Mouse (Mus musculus): Measurements from ENCODE around the gene Col6a4. TPM values are rescaled to one million over a fixed set of nuclear protein-coding genes. Genes with fewer than 3 reads are reported as not detected.

Gene Col6a4
- polyA plus RNA-seq, 1 experiment from 2014 or later, result not detected

- Histone ChIP-seq H3K4me1 (ENCODE audit: control insufficient read depth, insufficient read depth, low read length) (no peaks in the 10 kb centered on the region), H3K27ac (replicated peaks; ENCODE audit: low read depth, low read length) (no peak overlapping the region), H3K4me2 (ENCODE audit: low read depth, severe bottlenecking) (no peak overlapping the region), H3K9ac (ENCODE audit: low read length) (no peak overlapping the region), H3K4me3 (ENCODE audit: low read depth, low read length) (no peak overlapping the region), H3K9me3 (ENCODE audit: control insufficient read depth, low read length) (no peaks in the 10 kb centered on the region), H3K36me3 (ENCODE audit: control insufficient read depth, insufficient read depth, low read length) (no peaks in the 10 kb centered on the region), H3K27me3 (ENCODE audit: control insufficient read depth, insufficient read depth, low read length) (no peaks in the 10 kb centered on the region)
- 44% methylated on average over 4 of the region's 4 CpGs for WGBS
- DNase-seq (ENCODE audit: low spot score), result peak; percentile 41
- no peak for ATAC-seq (ENCODE audit: insufficient number of reproducible peaks, low FRiP score, low TSS enrichment, low read depth)
Measured at GRCm38 (mm10) chr9:106123599-106123998, 27.0 kb upstream of the Col6a4 start.

DNA sequence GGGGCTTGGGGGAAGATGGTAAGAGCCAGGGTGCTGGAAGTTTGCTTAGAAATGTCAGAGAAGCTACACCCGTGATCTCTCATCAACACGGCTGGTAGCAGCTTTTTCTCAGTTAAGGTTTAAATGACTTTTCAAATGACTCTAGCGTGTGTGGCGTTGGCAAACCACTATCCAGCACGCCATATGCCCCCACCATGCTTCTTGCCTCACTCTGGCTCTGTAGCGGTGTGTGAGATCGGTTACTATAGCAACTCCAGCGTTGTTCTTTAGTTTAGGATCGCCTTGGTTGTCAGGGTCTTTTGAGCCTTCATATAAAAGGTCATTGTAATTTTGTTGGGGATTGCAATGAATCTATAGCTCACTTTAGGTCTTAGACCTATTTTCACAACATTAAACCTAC lies 22.5 kb upstream of the Col6a4 start:
- Histone ChIP-seq H3K36me3 (ENCODE audit: control insufficient read depth, insufficient read depth, low read length) (no peaks in the 10 kb centered on the region), H3K4me1 (ENCODE audit: control insufficient read depth, insufficient read depth, low read length) (no peaks in the 10 kb centered on the region), H3K9ac (ENCODE audit: low read length) (no peak overlapping the region), H3K9me3 (ENCODE audit: control insufficient read depth, low read length) (no peaks in the 10 kb centered on the region), H3K4me2 (ENCODE audit: low read depth, severe bottlenecking) (no peak overlapping the region), H3K27me3 (ENCODE audit: control insufficient read depth, insufficient read depth, low read length) (no peaks in the 10 kb centered on the region), H3K4me3 (ENCODE audit: low read depth, low read length) (no peak overlapping the region), H3K27ac (replicated peaks; ENCODE audit: low read depth, low read length) (no peak overlapping the region)
- ATAC-seq (ENCODE audit: insufficient number of reproducible peaks, low FRiP score, low TSS enrichment, low read depth) (no peak), DNase-seq (ENCODE audit: low spot score) (no peak)
- 79% methylated on average over 9 of the region's 9 CpGs for WGBS

DNA sequence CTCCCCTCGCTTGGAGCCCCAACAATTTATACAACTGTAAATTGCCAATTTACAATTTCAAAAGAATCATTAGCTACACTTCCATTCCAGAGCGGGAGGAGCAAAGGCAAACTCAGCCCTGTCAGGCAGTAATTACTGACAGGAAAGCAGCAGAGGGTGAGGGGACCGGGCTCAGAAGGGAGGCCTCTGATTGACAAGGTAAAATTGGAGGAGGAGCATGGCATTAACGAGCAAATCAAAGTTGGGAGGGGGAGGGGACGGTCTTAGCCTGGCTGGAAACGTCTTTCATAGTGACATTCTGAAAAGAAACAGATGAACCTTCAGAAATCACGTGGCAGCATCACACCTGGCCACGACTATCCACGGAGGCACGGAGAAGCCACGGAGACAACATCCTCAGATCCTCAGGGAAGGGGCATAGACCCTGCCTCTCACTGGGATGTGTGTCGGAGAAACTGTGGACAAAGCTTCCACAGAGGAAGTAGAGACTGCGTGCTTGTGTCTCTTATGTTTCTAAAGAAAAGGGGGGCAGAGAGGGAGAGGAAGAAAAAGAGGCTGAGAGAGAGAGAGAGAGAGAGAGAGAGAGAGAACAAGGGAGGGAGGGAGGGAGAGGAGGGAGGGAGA lies 19.3 kb upstream of the Col6a4 start:
- Histone ChIP-seq H3K27me3 (ENCODE audit: control insufficient read depth, insufficient read depth, low read length) (no peaks in the 10 kb centered on the region), H3K4me2 (ENCODE audit: low read depth, severe bottlenecking) (no peak overlapping the region), H3K9ac (ENCODE audit: low read length) (no peak overlapping the region), H3K27ac (replicated peaks; ENCODE audit: low read depth, low read length) (no peak overlapping the region), H3K4me3 (ENCODE audit: low read depth, low read length) (no peak overlapping the region), H3K36me3 (ENCODE audit: control insufficient read depth, insufficient read depth, low read length) (no peaks in the 10 kb centered on the region), H3K4me1 (ENCODE audit: control insufficient read depth, insufficient read depth, low read length) (no peaks in the 10 kb centered on the region), H3K9me3 (ENCODE audit: control insufficient read depth, low read length) (no peaks in the 10 kb centered on the region)
- DNase-seq (ENCODE audit: low spot score) (no peak), ATAC-seq (ENCODE audit: insufficient number of reproducible peaks, low FRiP score, low TSS enrichment, low read depth) (no peak)
- WGBS, result 32% methylated on average over 13 of the region's 13 CpGs

DNA sequence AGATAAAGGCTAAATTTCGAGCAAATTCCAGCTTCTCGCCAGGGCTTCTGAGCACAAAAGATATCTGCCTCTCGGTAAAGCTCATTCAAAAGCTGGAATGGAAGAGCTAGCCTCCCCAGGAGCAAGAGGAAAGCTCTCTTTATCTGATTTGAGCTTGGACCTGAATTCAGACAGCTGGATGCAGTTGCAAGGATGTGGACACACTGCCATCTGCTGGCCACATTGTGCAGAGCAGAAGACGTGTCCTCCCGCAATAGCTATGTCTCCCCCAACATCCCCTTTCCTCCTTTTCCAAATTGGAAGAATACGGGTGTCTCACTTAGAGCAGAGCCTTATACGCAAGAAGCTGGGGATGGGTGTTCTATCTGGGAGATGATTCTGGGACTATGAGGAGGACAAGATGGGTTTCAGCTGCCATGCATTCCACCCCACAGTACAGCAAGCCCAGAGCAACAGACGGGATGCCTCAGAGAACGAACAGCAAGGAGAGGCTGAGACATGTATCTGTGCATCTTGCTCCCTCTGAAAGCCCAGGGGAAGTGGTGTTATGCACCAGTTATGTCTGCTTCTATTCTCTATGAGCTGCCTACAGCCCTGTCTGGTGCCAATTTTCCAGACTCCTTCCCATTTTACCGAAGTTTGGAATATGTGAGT lies 16.3 kb upstream of the Col6a4 start:
- no peak overlapping the region for H3K27ac ChIP-seq (replicated peaks; ENCODE audit: low read depth, low read length)
- no peak overlapping the region for H3K4me3 ChIP-seq (ENCODE audit: low read depth, low read length)
- no peak overlapping the region for H3K4me2 ChIP-seq (ENCODE audit: low read depth, severe bottlenecking)
- H3K4me1 ChIP-seq (ENCODE audit: control insufficient read depth, insufficient read depth, low read length), result no peaks in the 10 kb centered on the region
- no peaks in the 10 kb centered on the region for H3K36me3 ChIP-seq (ENCODE audit: control insufficient read depth, insufficient read depth, low read length)
- H3K27me3 ChIP-seq (ENCODE audit: control insufficient read depth, insufficient read depth, low read length), result no peaks in the 10 kb centered on the region
- ATAC-seq (ENCODE audit: insufficient number of reproducible peaks, low FRiP score, low TSS enrichment, low read depth) (no peak), DNase-seq (ENCODE audit: low spot score) (peak; percentile 86)
- no peaks in the 10 kb centered on the region for H3K9me3 ChIP-seq (ENCODE audit: control insufficient read depth, low read length)
- H3K9ac ChIP-seq (ENCODE audit: low read length), result no peak overlapping the region
- WGBS, result 34% methylated on average over 10 of the region's 10 CpGs

DNA sequence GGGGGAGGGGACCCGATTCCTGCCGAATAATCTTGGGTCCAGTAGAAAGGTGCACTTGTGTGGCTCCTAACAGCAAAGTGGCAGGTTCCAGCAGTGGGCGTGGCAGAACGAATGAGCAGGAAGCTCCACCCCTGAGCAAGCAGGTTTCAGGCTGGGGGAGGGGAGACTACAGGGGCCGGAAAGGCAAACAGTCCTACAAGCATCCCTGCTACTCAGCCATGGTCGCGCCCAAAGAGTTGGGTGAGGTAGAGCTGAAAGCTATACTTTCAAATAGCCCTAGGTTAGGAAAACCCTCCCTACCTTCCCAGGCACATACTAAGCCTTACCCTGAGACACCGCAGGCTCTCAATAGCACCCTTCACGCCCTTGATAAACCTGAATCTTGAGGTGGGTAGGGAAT lies 9.7 kb upstream of the Col6a4 start:
- H3K4me1 ChIP-seq (ENCODE audit: control insufficient read depth, insufficient read depth, low read length), result no peaks in the 10 kb centered on the region
- no peaks in the 10 kb centered on the region for H3K27me3 ChIP-seq (ENCODE audit: control insufficient read depth, insufficient read depth, low read length)

GRCm38 (mm10) chr9:106104401-106104800 lies 7.8 kb upstream of the Col6a4 start:
- no peak for ATAC-seq (ENCODE audit: insufficient number of reproducible peaks, low FRiP score, low TSS enrichment, low read depth)
- H3K9ac ChIP-seq (ENCODE audit: low read length), result no peak overlapping the region
- no peak for DNase-seq (ENCODE audit: low spot score)
- no peaks in the 10 kb centered on the region for H3K9me3 ChIP-seq (ENCODE audit: control insufficient read depth, low read length)
- no peaks in the 10 kb centered on the region for H3K4me1 ChIP-seq (ENCODE audit: control insufficient read depth, insufficient read depth, low read length)
- H3K4me2 ChIP-seq (ENCODE audit: low read depth, severe bottlenecking), result no peak overlapping the region
- H3K4me3 ChIP-seq (ENCODE audit: low read depth, low read length), result no peak overlapping the region
- 87% methylated on average over 7 of the region's 7 CpGs for WGBS
- no peak overlapping the region for H3K27ac ChIP-seq (replicated peaks; ENCODE audit: low read depth, low read length)
- H3K27me3 ChIP-seq (ENCODE audit: control insufficient read depth, insufficient read depth, low read length), result no peaks in the 10 kb centered on the region
- H3K36me3 ChIP-seq (ENCODE audit: control insufficient read depth, insufficient read depth, low read length), result no peaks in the 10 kb centered on the region

More for the DNA sequence above, 9.7 kb upstream of the Col6a4 start:
- 80% methylated on average over 9 of the region's 9 CpGs for WGBS
- DNase-seq (ENCODE audit: low spot score), result no peak
- Histone ChIP-seq H3K9ac (ENCODE audit: low read length) (no peak overlapping the region), H3K4me3 (ENCODE audit: low read depth, low read length) (no peak overlapping the region), H3K27ac (replicated peaks; ENCODE audit: low read depth, low read length) (no peak overlapping the region), H3K4me2 (ENCODE audit: low read depth, severe bottlenecking) (no peak overlapping the region), H3K9me3 (ENCODE audit: control insufficient read depth, low read length) (no peaks in the 10 kb centered on the region), H3K36me3 (ENCODE audit: control insufficient read depth, insufficient read depth, low read length) (no peaks in the 10 kb centered on the region)
- no peak for ATAC-seq (ENCODE audit: insufficient number of reproducible peaks, low FRiP score, low TSS enrichment, low read depth)

DNA sequence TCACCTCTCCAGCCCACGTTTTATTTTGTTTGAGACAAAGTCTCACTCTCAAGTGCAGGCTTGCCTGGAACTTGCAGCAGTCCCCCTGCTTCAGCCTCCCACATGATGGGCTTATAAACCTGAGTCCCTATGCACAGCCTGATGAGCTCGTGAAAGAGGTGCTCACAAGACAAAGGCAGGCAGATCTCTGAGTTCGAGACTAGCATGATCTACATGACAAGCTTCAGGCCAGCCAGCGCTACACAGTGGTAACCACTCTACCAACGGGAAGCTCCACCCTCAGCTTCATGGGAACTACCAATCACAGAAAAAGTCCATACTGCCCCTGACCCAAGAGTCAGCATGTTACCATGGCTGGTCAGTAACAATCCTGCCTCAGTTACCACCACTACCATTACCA lies 4.6 kb upstream of the Col6a4 start:
- H3K27me3 ChIP-seq (ENCODE audit: control insufficient read depth, insufficient read depth, low read length), result no peaks in the 10 kb centered on the region
- H3K4me2 ChIP-seq (ENCODE audit: low read depth, severe bottlenecking), result no peak overlapping the region
- H3K36me3 ChIP-seq (ENCODE audit: control insufficient read depth, insufficient read depth, low read length), result no peaks in the 10 kb centered on the region
- H3K4me1 ChIP-seq (ENCODE audit: control insufficient read depth, insufficient read depth, low read length), result no peaks in the 10 kb centered on the region
- H3K9ac ChIP-seq (ENCODE audit: low read length), result no peak overlapping the region
- ATAC-seq (ENCODE audit: insufficient number of reproducible peaks, low FRiP score, low TSS enrichment, low read depth) (no peak), DNase-seq (ENCODE audit: low spot score) (no peak)
- no peak overlapping the region for H3K27ac ChIP-seq (replicated peaks; ENCODE audit: low read depth, low read length)
- 72% methylated on average over 5 of the region's 5 CpGs for WGBS
- no peaks in the 10 kb centered on the region for H3K9me3 ChIP-seq (ENCODE audit: control insufficient read depth, low read length)
- H3K4me3 ChIP-seq (ENCODE audit: low read depth, low read length), result no peak overlapping the region

- no peak for ATAC-seq (ENCODE audit: insufficient number of reproducible peaks, low FRiP score, low TSS enrichment, low read depth)
- Histone ChIP-seq H3K27me3 (ENCODE audit: control insufficient read depth, insufficient read depth, low read length) (no peaks in the 10 kb centered on the region), H3K27ac (replicated peaks; ENCODE audit: low read depth, low read length) (no peak overlapping the region), H3K4me3 (ENCODE audit: low read depth, low read length) (no peak overlapping the region), H3K9ac (ENCODE audit: low read length) (no peak overlapping the region), H3K4me2 (ENCODE audit: low read depth, severe bottlenecking) (no peak overlapping the region), H3K9me3 (ENCODE audit: control insufficient read depth, low read length) (no peaks in the 10 kb centered on the region), H3K36me3 (ENCODE audit: control insufficient read depth, insufficient read depth, low read length) (no peaks in the 10 kb centered on the region), H3K4me1 (ENCODE audit: control insufficient read depth, insufficient read depth, low read length) (no peaks in the 10 kb centered on the region)
- DNase-seq (ENCODE audit: low spot score), result no peak
- WGBS, result 77% methylated on average over 9 of the region's 9 CpGs
Measured at GRCm38 (mm10) chr9:106100262-106100661, 3.7 kb upstream of the Col6a4 start.
